Mouse (Mus musculus) gastrocnemius, adult 2 months (tissue): ENCODE measurements around the gene Srp14. TPM values are rescaled to one million over a fixed set of nuclear protein-coding genes. Genes with fewer than 3 reads are reported as not detected.

ENCODE experiments used
- DNase-seq: peaks from one replicate; pipeline ENCODE4 v3.0.0; 2022
- H3K27ac ChIP-seq: fragments of 200-600 bp; 2 replicates; pipeline ENCODE4 v1.8.1; 2022; ENCODE audit warnings: mild to moderate bottlenecking
- H3K4me3 ChIP-seq: fragments of 200-600 bp; 2 replicates; pipeline ENCODE4 v1.8.1; 2022; ENCODE audit warnings: mild to moderate bottlenecking, moderate library complexity
- CTCF ChIP-seq: fragments of 200-600 bp; IDR thresholded peaks from 2 replicates; pipeline ENCODE4 v1.8.1; 2022; ENCODE audit warnings: antibody characterized with exemption, mild to moderate bottlenecking, moderate library complexity
- intact Hi-C: fragments of 180-260 bp; cut with DNase I; formaldehyde crosslinking; loops from one replicate; pipeline ENCODE4 v1.15.1; 2025
- long read RNA-seq, 2 experiments: library from polyadenylated mRNA; stranded (forward); transcript quantifications; one replicate each; pipeline ENCODE4 v2.0.0; 2021
- total RNA-seq, 2 experiments: library from RNA; stranded (reverse); gene quantifications; 2 replicates each; pipeline ENCODE4 v1.2.3; 2021

The Srp14 gene
- 100 to 1,000 TPM; 120 to 133 TPM for total RNA-seq
- long read RNA-seq, experiment 1, transcript Srp14-201 (5 exons, 798 nt) = major isoform, 132 of 146 reads
- long read RNA-seq, experiment 1, partial matches to known transcripts = 13 of 146 reads
- long read RNA-seq, experiment 1, other reads (novel, unspliced or antisense) = 0 of 146 reads
- long read RNA-seq, experiment 2, transcript Srp14-201 (5 exons, 798 nt) = major isoform, 134 of 146 reads
- long read RNA-seq, experiment 2, partial matches to known transcripts = 12 of 146 reads
- long read RNA-seq, experiment 2, other reads (novel, unspliced or antisense) = 0 of 146 reads

- no peak for TF ChIP-seq CTCF
- intact Hi-C loops = no loop called here
Observed at GRCm38 (mm10) chr2:118479550-118479909, at the start of gene Srp14. TSS of gene Srp14 (minus strand) at chr2:118479711.

GRCm38 (mm10) chr2:118526545-118526944 is 47.0 kb upstream of the Srp14 start:
- no peak for TF ChIP-seq CTCF
- intact Hi-C loops = no loop called here
- no peak for DNase-seq
- Histone ChIP-seq H3K27ac (no peak overlapping the region), H3K4me3 (no peak overlapping the region)

More at GRCm38 (mm10) chr2:118479550-118479909, at the start of gene Srp14:
- peak within 1 kb of the TSS; percentile 99 for H3K27ac ChIP-seq
- peak within 1 kb of the TSS; percentile 99 for H3K4me3 ChIP-seq
- DNase-seq = peak; percentile 97

- no peak for DNase-seq
- Histone ChIP-seq H3K4me3 (no peak overlapping the region), H3K27ac (no peak overlapping the region)
- intact Hi-C loops = no loop called here
- no peak for TF ChIP-seq CTCF
Observed at GRCm38 (mm10) chr2:118524811-118525210, 45.3 kb upstream of the Srp14 start.

GRCm38 (mm10) chr2:118523163-118523730 is 43.7 kb upstream of the Srp14 start:
- H3K4me3 ChIP-seq = no peak overlapping the region
- no peak for DNase-seq
- intact Hi-C loops = no loop called here
- no peak overlapping the region for H3K27ac ChIP-seq
- no peak for TF ChIP-seq CTCF

- intact Hi-C loops = no loop called here
- no peak for DNase-seq
- no peak overlapping the region for H3K4me3 ChIP-seq
- TF ChIP-seq CTCF = no peak
- H3K27ac ChIP-seq = 0 out of 2 replicates have a peak overlapping the region, but pooled peaks have one; percentile 12
Observed at GRCm38 (mm10) chr2:118522265-118522664, 42.8 kb upstream of the Srp14 start.

- Histone ChIP-seq H3K27ac (peak overlapping the region; percentile 80), H3K4me3 (peak overlapping the region; percentile 37)
- intact Hi-C loops = no loop called here
- peak; percentile 62 for DNase-seq
- no peak for TF ChIP-seq CTCF
Observed at GRCm38 (mm10) chr2:118520042-118520933, 40.8 kb upstream of the Srp14 start.

GRCm38 (mm10) chr2:118512418-118513377 is 33.2 kb upstream of the Srp14 start:
- H3K27ac ChIP-seq = peak overlapping the region; percentile 73
- intact Hi-C loops = no loop called here
- no peak overlapping the region for H3K4me3 ChIP-seq
- no peak for TF ChIP-seq CTCF
- DNase-seq = no peak

- intact Hi-C loops = loop anchor here (2.0 kb wide), 1 partner anchor 29 kb away; no protein-coding TSS in a partner anchor
- peak; percentile 52 for DNase-seq
- peak overlapping the region; percentile 73 for H3K27ac ChIP-seq
- no peak for TF ChIP-seq CTCF
- no peak overlapping the region for H3K4me3 ChIP-seq
Observed at GRCm38 (mm10) chr2:118511779-118512417, 32.4 kb upstream of the Srp14 start.

GRCm38 (mm10) chr2:118510447-118511310 is 31.2 kb upstream of the Srp14 start:
- Histone ChIP-seq H3K27ac (peak overlapping the region; percentile 73), H3K4me3 (no peak overlapping the region; the same call in 1 of the 2 replicates)
- TF ChIP-seq CTCF = no peak; the same call in 1 of the 2 replicates
- DNase-seq = peak; percentile 99
- intact Hi-C loops = loop anchor here (2.0 kb wide), 1 partner anchor 30 kb away; no protein-coding TSS in a partner anchor

GRCm38 (mm10) chr2:118509688-118510446 is 30.4 kb upstream of the Srp14 start:
- DNase-seq = no peak
- intact Hi-C loops = loop anchor here (2.0 kb wide), 1 partner anchor 31 kb away; no protein-coding TSS in a partner anchor
- H3K4me3 ChIP-seq = peak overlapping the region; percentile 27
- H3K27ac ChIP-seq = peak overlapping the region; percentile 73
- no peak for TF ChIP-seq CTCF
